Mouse (Mus musculus): Measurements from ENCODE around the gene Lins1.

DNA sequence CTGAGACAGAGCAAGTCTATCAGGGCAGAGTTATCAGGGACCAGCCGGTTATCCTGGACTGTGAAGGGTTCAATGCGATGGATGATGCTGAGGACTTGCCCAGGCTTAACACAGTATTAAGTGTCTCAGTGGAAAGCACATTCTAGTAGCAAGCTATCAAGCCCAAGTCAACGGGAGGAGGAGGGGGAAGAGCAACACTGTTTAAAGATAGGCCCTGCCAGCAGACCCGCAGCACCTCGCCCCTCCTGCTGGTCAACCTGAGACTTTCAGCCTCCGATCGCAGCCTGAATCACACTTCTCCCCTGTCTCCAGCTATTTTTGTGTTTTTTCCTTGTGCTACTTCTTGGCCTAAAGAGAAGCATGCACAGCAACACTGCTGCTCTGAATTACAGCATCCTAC is 29.4 kb upstream of the Lins1 start:
- TF ChIP-seq POLR2A (IDR thresholded peaks at IDR 0.05; ENCODE audit: control insufficient read depth, low read depth, low read length) (no peak), CTCF (IDR thresholded peaks at IDR 0.05; ENCODE audit: control insufficient read depth, insufficient read depth, insufficient replicate concordance, low read depth, low read length) (no peak)
